Mouse (Mus musculus): ENCODE results near the gene Cpsf6.

Cpsf6 gene

GRCm38 (mm10) chr10:117384386-117385085 is 4.7 kb upstream of the Cpsf6 start:
- no peak for DNase-seq

DNA sequence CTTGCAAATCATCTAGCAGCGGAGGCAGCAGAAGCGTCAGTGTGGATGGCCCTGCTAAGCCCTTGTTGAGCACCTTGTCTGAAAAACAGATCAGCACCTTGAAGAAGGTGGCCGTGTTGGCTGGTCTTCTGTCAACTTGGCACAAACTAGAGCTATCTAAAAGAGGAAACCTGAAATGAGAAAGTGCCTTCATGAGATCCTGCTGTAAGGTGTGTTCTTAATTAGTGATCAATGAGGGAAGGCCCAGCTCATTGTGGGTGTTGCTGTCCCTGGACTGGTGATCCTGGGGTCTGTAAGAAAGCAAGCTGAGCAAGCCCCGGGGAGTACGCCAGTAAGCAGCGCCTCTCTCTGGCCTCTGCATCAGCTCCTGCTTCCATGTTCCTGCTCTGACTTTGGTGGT is 4.1 kb upstream of the Cpsf6 start:
- DNase-seq = no peak

DNA sequence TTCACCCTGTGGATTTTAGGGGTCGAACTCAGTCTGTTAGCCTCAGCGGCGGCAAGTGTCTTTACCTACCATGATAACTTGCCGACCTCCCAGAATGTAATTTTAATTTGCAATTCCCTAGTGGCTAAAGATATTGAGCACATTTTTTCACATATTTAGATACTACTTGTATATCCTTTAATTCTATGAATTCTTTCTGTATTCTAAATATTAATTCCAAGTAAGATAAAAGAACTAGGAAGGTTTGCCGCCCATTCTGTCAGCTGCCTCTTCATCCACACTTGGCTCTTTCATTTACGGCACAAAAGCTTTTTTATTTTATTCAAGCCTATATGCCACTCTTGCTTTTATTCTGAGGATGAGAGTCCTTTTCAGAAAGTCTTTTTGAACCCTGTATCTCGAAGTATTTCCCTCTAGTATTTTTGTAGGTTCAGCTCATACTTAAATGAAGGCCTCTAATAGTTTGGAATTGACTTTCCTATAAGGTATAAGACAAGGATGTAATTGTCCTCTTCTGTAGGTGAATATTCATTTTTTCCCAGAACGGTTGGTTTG is 3.3 kb upstream of the Cpsf6 start:
- no peak for DNase-seq

GRCm38 (mm10) chr10:117382146-117382545 is 2.3 kb upstream of the Cpsf6 start:
- no peak for DNase-seq

DNA sequence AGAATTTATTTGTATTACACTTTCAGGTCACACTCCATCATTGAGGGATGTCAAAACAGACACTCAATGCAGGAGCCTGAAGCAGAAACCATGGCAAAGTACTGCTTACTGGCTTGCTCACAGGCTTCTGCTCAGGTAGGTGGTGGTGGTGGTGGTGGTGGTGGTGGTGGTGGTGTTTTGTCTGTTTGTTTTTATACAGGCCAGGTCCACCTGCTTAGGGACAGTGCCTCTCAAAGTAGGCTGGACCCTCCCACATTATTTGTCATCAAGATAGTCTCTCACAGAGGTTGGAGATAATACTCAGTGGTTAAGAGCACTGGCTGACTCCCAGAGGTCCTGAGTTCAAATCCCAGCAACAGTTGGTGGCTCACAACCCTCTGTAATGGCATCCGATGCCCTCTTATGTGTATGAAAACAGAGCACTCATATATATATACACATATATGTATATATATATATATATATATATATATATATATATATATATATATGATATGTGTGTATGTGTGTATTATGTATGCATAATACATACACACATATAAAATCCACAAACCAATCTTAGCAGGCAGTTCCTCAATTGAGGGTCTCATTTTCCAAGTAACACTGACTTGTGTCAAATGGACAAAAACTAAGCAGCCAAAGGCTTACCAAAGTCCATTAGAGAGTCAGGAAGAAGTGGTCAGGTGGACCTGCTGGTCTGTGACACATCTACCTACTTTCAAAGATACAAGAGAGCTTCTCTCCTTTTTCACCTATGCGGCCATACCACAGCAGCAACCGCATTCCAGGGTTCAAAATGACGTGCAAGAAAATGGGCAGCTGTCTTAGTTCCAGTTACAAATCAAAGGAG is 1.1 kb upstream of the Cpsf6 start:
- DNase-seq = no peak

DNA sequence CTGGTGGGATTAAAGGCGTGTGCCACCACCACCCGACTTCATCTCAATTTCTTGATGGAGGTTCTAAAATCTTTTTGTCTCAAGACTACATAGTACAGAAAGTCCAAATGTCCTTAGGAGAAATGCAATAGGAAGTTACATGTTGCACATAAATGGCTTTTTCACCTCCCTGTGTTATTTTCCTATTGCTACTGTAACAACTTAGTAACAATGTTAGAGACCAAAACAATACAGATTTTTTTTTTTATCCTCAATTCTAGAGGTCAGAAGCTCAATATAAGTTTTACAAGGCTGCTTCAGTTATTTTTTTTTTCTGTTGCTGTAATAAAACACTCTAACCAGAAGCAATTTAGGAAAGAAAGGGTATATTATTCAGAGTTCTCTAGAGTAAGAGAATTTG is 374 bp downstream of the Cpsf6 start:
- DNase-seq = no peak

GRCm38 (mm10) chr10:117378642-117379041 is 1.2 kb downstream of the Cpsf6 start:
- DNase-seq = no peak

DNA sequence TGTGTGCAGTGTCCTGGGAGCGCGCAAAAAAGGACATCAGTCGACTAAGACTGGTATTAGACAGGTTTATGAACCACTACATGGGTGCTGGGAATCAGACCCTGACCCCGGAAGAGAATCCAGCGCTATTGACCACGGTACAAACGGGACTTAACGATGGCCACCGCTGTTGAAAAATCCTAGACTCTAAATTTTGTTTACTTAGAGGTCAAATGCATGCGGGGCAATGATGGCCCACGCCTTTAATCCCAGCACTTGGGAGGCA is 1.6 kb downstream of the Cpsf6 start:
- DNase-seq = no peak

- no peak for DNase-seq
Observed at GRCm38 (mm10) chr10:117377431-117378290, 2.2 kb downstream of the Cpsf6 start.

DNA sequence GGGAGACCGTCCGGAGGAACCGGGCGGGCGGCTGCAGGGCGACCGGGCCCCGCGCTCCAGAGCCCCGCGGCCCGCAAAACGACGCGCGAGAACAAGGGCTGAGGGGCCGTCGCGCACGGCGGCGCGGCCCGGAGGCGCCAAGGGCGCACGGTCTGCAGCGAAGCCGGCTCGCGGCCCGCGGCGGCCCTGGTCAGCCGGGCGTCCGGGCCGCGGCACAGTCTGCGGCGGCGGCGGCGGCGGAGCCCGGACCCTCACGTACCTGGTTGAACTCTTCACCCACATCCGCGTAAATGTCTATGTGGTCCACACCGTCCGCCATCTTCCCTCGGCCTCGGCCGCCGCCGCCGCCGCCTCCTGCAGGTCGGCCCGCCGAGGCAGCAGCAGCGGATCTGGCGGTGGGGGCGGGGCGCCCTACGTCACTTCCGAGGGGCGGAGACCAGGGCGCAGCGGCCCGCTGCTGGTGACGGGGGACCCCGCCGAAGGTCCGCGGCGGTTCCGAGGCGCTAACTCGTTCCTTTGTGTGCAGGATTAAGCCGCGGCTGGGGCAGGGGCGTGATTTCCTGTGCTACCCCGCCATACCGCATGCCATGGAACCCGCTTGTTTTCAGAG is 3.1 kb downstream of the Cpsf6 start:
- peak; percentile 90 for DNase-seq

GRCm38 (mm10) chr10:117375841-117376579 is 3.8 kb downstream of the Cpsf6 start:
- DNase-seq = peak; percentile 46

DNA sequence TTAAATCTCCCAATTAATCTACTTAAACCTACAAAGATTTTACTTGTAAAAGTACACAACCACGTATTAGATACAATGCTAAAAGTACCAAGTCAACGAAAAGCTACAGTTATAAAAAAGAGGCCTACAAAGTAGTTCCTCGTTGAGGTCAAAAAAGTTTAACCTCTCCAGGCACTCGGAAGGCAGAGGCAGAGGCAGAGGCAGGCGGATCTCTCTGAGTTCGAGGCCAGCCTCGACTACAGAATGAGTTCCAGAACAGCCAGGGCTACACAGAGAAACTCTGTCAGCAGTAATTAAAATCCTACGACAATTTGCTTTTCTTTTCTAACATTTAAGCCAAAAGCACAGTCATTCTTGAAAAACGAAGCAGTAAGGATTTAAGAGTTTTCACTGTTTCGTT is 4.7 kb downstream of the Cpsf6 start:
- DNase-seq = no peak

DNA sequence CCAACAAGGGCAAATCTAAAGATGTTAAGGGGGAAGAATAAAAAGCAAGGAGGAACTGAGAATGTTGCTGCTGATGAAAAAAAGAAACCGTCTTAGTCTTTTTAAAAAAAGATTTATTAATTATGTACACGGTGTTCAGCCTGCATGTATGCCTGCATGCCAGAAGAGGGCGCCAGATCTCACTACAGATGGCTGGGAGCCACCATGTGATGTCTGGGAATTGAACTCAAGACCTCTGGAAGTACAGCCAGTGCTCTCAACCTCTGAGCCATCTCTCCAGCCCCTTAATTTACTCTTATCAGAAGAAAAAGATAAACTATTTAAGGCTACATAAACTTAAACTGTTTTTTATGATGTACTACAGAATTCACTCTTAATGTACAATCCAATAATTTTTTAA is 16.7 kb downstream of the Cpsf6 start:
- DNase-seq = no peak

GRCm38 (mm10) chr10:117358891-117359290 is 20.9 kb downstream of the Cpsf6 start:
- no peak for DNase-seq

DNA sequence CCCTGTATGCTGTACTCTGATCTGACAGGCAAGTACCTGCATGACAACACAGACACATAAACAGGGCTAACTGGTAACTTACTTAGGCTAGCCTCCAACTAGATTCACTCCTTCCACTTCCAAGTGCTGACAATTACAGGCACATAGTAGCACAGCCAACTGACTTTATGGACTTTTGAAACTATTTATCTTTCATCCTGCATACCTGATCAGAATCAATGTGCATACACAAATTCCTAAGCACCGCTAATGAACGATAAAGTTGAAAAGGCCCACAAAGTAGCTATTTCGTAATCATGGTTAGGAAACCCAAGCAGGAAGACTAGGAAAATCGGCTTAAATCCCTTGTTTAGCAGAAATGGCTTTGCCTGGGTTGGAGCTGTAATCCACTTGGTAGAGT is 36.8 kb downstream of the Cpsf6 start:
- no peak for DNase-seq

- DNase-seq = no peak
Observed at GRCm38 (mm10) chr10:117342406-117342805, 37.4 kb downstream of the Cpsf6 start.

DNA sequence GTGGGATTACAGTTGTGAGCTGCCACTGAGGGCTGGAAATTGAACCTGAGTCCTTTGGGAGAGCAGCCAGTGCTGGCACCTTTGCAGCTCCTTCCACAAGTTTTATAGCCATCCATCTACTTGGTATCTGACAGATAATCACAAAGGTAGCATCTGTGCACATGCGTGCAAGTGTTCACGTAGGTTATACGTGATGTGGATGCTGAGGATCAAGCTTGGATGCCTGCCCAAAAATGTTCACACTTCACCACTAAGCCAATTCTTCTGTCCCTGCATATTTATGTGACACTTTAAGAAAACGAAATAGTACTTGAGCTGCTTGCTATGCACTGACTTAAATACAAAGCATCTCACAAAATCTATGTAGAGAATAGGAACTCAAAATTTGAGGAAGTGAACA is 38.8 kb downstream of the Cpsf6 start:
- no peak for DNase-seq

GRCm38 (mm10) chr10:117339241-117339640 is 40.6 kb downstream of the Cpsf6 start:
- no peak for DNase-seq

DNA sequence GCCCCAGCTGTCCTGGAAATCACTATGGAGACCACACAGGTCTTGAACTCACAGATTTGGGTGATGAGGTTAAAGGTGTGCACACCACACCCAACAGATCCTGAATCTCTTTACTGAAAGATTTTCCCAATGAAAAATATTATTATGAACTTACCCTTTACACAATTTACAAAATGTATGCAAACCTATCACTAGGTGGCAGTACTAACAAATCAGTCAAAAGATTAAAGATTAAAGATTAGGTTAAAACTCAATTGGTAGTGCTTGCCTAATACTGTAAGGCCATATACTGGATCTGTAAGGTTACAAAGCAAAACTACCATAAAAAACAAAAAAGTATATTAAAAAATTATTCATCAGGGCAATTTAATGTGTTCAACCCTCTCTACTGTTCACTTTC is 41.9 kb downstream of the Cpsf6 start:
- no peak for DNase-seq

- DNase-seq = no peak
Observed at GRCm38 (mm10) chr10:117335649-117336048, 44.2 kb downstream of the Cpsf6 start.

DNA sequence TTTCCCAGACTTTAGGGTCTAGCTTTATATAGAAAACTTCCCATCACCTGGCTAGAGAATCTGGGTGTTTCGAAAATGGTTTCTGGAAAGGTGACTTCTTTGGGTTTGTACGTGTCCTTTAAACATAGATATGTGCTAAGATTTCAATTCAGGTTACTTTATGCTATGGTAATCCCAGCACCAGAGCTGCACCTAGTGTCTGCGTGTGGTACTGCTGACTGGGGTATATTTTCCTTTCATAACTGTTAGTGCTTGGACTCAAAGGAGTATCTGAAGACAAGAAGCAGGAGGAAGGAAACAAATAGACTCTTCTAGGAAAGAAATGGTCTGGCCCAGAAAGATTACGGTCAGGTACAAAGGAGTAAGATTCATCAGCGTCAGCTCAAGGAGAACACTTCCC is 49.3 kb downstream of the Cpsf6 start:
- DNase-seq = no peak

- no peak for DNase-seq
Observed at GRCm38 (mm10) chr10:117323782-117324181, 56.0 kb downstream of the Cpsf6 start.
